Mouse (Mus musculus) spleen, embryonic (tissue): ENCODE measurements around the gene AA986860.

Experiments used
- CTCF ChIA-PET: fragments of 350-600 bp; sonication (Branson Sonifier 250); formaldehyde crosslinking; loops from one replicate; lab custom pipeline; 2022; lab: Charles Lee

Gene AA986860

DNA sequence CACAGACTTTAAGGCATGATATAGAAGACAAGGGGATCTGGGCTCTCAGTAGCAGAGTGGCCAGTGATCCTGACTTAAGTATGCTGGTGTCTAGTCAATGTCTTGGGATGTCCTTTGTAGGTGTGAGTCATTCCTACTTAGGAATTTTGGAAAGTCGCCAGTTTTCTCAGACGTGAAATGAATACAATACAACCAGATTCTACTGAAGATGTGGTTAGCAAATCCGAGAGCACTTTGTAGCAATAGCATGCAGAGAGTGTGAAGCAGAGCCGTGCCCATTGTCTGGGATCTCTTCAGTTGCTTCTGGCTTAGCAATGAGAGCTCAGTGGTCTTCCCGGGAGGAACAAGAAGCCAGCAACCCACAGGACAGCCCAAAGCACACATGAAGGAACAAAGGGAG is 2.7 kb downstream of the AA986860 start:
- CTCF ChIA-PET = no interaction called here

DNA sequence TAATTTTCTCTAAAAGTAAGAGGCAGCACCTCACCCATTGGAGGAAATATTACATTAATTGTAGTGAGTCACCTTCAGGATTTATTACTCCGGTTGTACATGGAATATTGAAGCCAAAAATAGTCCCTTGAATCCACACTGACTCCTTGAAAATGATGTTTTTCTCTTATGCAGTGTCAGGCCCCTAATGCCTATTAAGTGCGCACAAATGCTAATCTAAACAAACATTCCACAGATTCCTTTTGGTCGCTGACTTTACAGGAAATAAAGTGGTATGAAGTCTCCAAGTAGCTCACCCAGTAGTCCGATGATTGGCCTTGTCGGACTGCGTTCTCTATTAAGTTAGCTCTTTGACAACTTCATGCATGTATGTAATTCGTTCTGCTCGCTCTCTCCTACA is 3.1 kb downstream of the AA986860 start:
- CTCF ChIA-PET = no interaction called here

DNA sequence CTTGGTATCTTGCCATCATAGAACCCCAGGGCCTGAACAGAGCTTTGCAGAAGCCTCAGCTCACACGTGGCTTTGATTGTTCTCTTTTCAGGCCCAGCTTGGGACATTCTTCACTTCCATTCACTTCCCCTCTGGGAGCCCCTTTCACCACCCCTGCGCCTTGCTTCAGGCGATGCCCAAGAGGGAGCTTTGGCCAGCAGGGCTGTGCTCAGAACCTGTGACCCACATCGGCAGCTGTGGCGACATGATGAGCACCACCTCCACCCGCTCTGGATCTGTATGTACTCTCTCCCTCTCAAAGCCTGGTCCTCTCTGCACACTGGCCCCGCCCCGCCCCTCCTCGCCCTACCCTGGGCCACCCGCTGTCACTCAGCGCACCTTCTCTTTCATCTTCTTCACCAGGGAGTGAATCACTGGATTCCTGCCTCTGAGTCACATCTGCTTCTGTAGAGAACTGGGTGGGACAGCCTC is 5.7 kb downstream of the AA986860 start:
- CTCF ChIA-PET = no interaction called here

DNA sequence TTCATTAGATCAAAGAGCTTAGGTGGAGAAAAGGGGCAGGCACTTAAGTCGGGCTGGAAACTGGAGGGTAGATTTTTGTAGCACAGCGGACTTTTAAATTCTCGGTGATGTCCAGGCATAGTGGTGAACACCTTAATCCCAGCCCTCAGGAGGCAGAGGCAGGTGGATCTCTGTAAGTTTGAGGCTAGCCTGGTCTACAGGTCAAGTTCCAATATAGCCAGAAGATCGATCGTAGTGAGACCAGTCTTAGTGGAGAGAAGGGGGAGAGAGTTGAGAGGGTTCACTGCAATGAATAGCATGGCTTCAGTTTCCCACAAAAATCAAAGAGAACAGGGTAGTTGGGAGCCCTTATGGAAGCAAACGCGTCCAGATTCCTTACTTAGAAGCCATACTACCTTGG is 6.1 kb downstream of the AA986860 start:
- CTCF ChIA-PET = no interaction called here

GRCm38 (mm10) chr1:130738551-130739106 is 6.9 kb downstream of the AA986860 start:
- CTCF ChIA-PET = no interaction called here

DNA sequence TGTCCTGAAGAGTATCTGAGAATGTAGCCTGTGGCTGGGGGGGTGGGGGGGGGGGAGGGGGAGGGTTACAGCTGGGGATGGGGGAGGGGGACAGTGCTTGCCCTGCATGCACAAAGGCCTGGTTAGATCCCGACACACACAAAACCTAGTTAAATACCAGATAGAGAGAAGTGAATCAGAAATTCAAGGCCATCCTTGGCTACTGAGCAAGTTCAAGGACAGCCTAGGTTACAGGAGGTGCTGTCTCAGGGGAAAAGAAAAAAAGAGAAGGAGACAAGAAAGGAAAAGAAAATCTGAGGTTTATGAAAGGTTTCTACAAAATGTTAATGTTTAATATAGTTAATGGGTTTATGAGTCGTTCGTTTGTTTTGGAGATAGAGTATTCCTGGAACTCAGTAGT is 7.9 kb downstream of the AA986860 start:
- CTCF ChIA-PET = no interaction called here

DNA sequence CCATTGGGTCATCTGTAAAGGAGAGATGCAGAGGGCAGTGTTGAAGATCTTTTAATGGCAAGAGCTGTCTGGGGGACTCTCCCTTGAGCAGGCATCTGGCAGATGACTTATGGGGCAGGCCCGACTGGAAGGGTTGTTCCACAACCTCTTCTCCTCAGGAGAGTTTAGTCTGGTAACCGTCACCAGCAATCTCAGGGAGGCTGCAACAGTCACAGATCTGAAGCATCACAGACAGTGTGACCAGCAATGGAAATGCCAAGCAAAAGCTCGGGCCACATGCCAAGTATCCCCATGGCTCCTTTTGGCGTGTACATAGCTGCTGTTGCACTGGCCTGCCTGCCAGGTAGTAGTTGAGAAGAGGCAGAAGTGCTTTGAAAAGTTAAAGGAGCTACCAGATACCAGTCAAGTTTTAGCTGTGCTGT is 8.5 kb downstream of the AA986860 start:
- CTCF ChIA-PET = no interaction called here

- CTCF ChIA-PET = no interaction called here
Measured at GRCm38 (mm10) chr1:130740781-130741720, 9.3 kb downstream of the AA986860 start.

- CTCF ChIA-PET = no interaction called here
Measured at GRCm38 (mm10) chr1:130742201-130742600, 10.4 kb downstream of the AA986860 start.

GRCm38 (mm10) chr1:130743775-130744174 is 12.0 kb downstream of the AA986860 start:
- CTCF ChIA-PET = no interaction called here

DNA sequence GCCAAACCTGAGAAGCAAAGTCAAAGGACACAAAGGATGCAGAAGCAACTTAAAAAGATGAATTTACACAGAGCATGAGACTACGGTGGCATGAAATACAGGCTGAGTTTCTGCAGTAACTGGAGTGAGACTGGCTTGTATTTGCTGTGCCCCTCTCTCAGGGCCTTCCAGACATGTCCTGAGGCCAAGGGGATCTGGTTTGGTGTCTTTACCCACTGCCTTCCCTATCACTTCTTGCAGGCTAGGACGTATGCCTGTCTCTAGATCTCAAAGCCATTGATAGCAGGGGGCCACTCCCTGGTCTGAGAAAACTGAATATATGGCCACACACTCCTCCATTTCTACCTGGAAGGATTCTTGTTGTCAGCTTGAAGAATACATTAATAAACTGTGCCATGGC is 12.4 kb downstream of the AA986860 start:
- CTCF ChIA-PET = no interaction called here

DNA sequence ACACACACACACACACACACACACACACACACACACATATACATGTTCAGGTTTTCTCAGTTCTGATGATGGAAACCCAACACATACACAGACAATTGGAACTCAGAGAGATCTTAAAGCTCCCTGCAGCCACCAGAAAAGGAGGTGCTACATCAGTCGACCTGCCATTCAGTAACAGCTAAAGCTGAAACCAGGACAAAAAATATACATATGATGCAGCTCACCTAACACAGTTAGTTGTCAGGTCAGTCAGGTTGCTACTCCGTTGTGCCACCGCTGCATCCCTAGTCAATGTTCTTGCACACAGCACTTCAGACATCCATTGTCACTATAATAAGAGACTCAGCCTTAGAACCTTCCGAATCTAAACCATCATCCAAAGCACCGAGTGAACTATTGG is 13.2 kb downstream of the AA986860 start:
- CTCF ChIA-PET = interaction anchor here (0.6 kb wide), 1 partner anchor 78 kb away, joined by 4 read pairs; no protein-coding TSS in a partner anchor

GRCm38 (mm10) chr1:130745591-130745990 is 13.8 kb downstream of the AA986860 start:
- CTCF ChIA-PET = no interaction called here

DNA sequence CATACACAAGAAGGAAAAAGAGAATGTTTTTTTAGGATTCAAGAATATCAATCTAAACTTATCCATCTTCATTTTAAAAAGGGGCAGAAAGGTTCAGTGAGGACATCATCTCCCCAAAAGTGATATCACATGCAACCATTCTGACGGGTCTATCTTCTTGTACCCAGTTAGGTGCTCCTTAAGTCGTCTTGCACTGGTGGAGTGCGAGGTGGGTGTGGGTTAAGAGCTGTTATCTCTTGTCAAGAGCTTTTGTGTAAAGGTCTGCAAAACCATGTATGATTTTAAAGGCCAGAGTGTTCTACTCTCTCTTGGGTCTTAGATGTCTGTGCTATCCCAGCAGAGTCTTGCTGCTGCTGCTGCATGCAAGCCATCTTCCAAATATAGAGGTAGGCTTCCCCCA is 15.0 kb downstream of the AA986860 start:
- CTCF ChIA-PET = no interaction called here

DNA sequence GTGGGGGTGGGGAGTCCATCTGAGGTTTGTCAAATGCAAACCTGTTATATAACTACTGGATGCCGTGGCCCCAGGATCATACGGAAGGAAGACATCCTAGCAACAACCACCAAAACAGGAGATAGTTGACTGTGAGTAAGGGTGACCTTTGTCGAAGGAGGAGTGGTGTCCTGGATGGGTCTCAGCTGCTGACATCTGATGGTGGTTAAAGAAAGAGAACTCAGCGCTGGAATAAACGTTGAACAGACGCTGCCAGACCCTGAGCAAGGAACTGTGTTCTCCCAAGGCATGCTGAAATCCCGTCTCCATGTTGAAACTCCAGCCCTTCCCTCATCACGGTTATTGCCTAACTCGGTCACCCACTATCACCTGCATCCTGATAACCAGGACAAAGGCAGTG is 27.9 kb downstream of the AA986860 start:
- CTCF ChIA-PET = no interaction called here

DNA sequence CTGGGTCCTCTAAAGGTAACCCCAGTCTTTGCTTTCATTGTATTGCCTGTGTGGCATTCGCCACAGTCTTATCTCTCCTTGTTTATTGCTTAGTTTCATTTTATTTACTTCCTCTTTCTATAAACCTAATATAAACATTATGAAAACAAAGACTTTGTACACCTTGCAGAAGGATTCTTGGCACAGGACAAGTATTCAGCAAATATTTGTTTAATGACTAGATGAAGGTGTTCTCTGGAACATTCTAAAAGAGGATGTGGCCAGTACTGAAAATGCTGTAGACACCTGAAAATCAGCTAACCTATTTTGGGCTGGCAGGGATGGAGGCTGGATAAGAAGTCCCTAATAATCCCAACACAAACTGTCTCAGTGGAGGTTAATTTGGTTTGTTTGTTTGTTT is 29.8 kb downstream of the AA986860 start:
- CTCF ChIA-PET = interaction anchor here (0.7 kb wide), 1 partner anchor 43 kb away, joined by 6 read pairs; no protein-coding TSS in a partner anchor

- CTCF ChIA-PET = no interaction called here
Measured at GRCm38 (mm10) chr1:130762045-130762760, 30.4 kb downstream of the AA986860 start.

- CTCF ChIA-PET = no interaction called here
Measured at GRCm38 (mm10) chr1:130764027-130764461, 32.3 kb downstream of the AA986860 start.

- CTCF ChIA-PET = interaction anchor here (0.6 kb wide), 1 partner anchor 7 kb away, joined by 3 read pairs; no protein-coding TSS in a partner anchor
Measured at GRCm38 (mm10) chr1:130767066-130767465, 35.3 kb downstream of the AA986860 start.

- CTCF ChIA-PET = no interaction called here
Measured at GRCm38 (mm10) chr1:130769925-130770324, 38.1 kb downstream of the AA986860 start.

- CTCF ChIA-PET = no interaction called here
Measured at GRCm38 (mm10) chr1:130770487-130770886, 38.7 kb downstream of the AA986860 start.

DNA sequence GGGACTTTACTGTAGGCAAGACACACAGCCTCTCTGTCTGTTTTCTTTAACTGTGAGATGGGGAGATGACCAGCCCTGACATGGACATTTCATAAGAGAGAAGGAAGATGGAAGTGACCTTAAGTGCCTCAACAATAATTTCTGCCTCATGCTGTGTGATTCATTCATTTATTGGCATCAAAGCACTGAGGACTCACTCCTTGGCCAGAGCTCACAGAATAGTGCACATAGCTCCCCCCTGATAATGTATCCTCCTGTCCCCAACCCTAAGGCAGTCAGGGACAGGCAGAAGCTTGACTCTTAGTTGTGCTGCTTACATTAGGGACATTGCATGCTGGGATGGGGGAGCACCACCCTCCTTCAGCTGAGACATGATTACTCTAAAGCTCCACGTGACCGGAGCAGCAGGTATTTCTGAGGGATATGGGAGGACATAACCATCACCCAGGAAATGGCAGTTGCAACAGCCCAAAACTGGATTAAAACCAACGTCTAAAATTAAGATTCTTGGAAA is 39.3 kb downstream of the AA986860 start:
- CTCF ChIA-PET = no interaction called here
